Mouse (Mus musculus) gonadal fat pad, adult 2 months (tissue): Measurements from ENCODE around the gene Usf2. TPM values are rescaled to one million over a fixed set of nuclear protein-coding genes. Genes with fewer than 3 reads are reported as not detected.

Source experiments
- DNase-seq: peaks from one replicate; pipeline ENCODE4 v3.0.0-alpha.2; 2012; ENCODE audit warnings: low read depth
- polyA plus RNA-seq: library from polyadenylated mRNA; depleted of rRNA; stranded (reverse); fragments of >200 nt; gene quantifications from 2 replicates; pipeline ENCODE4 v1.2.3, GENCODE M21; 2012; rRNA removed

Usf2 gene
- polyA plus RNA-seq: 84.7 and 96.8 TPM in 2 replicates

DNA sequence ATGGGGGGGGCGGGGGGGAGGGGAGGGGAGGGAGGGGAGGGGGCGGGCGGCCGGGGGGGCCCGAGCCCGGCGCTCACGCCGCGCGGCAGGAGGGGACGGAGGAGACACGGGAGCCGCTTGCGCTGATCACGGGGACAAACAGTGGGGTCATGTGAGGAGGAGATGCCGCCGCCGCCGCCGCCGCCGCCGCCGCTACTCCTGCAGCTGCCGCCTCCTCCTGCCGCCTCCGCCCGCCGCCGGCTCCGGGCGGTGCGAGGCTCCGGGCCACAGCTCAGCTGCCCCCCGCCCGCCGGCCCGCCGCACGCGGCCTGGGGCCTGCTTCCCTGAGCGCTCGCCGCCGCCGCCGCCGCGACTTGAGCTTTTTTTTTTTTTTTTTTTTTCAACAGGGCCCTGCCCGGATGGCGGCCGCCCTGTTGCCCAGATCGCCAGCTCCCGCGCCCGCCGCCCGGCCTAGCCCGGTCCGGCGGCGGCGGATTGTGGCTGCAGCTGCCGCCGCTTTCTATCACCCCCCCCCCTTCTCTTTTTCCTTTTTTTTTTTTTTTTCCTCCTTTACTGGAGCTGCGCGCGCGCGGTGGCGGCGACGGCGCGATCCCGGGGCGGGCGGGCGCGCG is at the start of gene Usf2:
Usf2 (minus strand) TSS at position 48 of the 611 bp plus-strand sequence.
- DNase-seq: no peak

DNA sequence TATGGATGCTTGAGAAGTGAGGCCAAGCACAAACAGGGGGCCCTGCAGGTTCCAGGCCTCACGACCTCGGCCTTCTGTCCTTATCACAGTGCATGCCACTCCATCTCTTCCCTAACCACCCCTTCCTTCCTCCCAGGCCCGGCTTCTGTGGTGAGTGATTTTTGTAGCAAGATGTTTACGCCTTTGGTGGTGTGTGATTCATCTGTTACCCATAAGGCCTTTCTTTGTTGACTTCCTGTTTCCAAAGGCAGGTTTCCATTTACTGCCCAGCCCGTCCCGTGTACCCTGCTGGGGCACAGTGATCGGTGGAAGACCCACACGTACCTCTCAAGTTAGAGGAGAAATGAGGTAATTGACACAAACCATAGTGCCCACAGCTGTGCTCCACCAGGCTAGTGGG is 46.0 kb upstream of the Usf2 start:
- no peak for DNase-seq

DNA sequence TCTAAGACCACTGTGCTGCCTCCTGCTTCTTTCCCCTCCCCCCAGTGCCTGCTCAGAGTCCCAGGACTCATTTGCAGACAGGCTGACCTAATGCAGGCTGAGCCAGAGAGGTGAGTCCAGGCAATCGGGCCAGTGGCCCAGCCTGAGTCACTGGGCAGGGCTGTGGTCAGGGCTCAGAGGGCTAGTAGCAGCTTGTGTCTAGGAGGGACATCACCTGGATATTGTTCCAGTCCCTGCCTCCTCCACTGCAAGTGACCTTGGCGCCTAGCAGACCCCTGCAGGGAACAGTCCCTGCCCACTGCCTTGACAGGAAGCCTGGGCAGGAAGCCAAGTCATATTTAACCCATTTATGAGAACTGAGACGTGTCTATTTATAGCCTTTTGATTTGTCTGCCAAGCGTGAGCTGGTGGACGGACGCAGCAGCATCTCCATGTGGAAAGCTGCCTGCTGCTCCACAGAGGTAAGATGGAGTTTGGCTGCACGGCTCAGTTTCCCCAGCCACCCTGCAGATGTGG is 44.0 kb upstream of the Usf2 start:
- DNase-seq: no peak

DNA sequence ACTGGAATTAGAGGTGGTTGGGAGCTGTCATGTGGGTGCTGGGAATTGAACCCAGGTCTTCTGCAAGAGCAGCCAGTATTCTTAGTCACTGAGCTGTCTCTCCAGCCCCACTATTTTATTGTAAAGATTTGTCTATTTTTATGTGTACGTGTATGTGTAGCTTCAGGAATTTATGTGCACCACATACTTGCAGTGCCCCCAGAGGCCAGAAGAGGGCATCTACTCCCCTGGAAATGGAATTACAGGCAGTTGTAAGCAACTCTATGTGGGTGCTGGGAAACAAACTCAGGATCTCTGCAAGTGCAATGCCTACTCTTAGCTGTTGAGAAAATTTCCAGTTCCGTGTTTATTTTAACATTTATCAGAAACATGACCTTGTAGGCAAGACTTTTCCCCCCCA is 39.9 kb upstream of the Usf2 start:
- no peak for DNase-seq

DNA sequence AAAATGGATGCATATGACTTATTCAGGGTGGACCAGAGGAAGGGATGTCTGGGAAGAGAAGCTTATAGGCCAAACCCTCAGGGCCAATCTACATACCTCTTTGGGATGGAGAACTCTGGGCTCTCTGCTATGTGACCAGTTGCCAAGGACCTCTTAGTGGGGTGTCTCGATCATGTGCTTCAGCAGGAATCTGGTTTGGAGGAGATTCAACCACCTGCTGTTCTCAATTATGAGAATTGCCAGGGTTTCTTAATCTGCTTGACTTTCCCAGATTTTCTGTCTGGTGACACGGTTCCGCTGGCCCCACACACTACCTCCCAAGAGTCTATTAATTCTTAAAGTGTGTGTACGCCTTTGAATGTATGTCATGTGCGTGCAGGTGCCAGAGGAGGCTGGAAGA is 37.4 kb upstream of the Usf2 start:
- no peak for DNase-seq

DNA sequence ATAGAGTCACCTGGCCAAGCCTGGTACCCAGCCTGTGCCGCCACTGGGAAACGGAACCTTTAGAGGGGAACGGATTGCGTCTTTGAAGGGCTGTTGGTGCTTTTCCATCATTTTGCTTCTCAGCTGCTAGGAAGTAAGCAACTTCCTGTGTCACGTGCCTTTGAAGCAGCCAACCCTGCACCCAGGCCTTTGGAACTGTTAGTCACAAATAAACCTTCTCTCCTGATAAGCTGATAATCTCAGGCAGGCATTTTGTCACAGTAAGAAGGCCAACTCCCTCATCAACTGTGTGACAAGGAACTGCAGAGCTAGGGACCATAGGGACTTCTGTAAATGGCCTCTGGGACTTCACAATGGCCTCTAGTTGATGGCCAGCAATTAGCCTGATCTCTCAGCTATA is 35.5 kb upstream of the Usf2 start:
- no peak for DNase-seq

DNA sequence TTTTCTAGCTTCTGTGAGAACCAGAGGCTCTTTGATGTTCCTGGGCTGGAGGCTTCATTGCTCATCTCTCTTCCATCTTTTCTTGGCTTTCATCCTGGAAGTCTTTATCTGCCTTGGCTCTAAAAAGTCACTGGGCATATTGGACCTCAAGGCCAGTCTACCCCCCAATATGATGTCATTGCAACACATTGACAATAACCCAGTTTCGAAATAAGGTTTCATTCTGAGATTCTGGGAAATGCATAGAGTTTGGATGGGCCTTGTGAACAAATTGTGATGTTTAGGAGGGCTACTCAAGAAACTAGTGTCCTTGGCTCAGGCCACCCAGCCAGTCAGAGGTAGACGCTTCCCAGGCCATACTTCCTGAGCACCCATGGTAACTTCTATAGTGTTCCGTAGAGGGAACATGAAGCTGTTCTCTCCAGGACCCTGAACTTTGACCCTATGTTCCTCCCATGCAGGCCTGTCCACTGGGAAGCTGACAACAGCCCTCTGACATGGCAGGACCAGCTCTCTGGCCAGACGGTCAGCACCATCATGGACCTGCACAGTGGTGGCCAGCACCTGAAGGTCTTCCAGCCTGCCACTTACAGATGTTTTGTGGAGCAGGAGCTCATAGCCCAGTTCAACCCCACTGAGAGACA is 32.0 kb upstream of the Usf2 start:
- DNase-seq: no peak

DNA sequence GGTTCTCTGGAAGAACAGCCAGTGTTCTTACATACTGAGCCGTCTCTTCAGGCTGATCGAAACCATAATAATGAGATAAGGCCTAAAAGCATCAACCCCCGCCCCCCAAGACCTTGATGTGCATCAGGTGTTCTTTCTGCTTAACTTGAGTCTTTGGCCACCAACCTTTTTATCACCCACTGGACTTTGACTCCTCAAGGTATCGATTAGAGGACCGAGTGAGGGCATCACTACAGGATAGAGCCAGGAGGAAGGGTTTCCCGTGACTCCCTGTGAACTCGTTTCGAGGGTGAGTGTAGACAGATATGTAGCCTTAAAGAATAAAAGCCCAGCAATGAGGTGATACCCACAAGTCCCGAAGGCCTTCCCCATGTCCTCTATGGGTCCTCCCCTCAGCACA is 28.8 kb upstream of the Usf2 start:
- DNase-seq: no peak

DNA sequence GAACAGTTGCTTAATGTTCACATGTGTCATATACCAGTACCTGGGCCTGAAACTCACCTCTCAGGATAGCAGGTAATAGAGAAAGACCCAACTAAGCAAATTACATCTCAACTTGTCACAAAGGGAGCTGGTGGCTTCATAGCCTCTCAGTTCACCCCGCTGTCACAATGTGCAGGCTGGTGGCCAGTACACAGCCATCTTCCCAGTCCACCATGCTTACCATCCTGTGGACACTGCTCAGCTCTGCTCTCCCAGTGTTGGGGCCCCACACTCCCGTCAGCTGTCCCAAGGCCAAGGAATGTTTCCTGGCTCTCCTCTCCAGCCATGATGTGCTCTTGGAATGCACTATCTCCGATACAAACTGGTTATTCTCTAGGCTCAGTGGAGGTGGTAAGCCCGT is 25.1 kb upstream of the Usf2 start:
- DNase-seq: no peak

DNA sequence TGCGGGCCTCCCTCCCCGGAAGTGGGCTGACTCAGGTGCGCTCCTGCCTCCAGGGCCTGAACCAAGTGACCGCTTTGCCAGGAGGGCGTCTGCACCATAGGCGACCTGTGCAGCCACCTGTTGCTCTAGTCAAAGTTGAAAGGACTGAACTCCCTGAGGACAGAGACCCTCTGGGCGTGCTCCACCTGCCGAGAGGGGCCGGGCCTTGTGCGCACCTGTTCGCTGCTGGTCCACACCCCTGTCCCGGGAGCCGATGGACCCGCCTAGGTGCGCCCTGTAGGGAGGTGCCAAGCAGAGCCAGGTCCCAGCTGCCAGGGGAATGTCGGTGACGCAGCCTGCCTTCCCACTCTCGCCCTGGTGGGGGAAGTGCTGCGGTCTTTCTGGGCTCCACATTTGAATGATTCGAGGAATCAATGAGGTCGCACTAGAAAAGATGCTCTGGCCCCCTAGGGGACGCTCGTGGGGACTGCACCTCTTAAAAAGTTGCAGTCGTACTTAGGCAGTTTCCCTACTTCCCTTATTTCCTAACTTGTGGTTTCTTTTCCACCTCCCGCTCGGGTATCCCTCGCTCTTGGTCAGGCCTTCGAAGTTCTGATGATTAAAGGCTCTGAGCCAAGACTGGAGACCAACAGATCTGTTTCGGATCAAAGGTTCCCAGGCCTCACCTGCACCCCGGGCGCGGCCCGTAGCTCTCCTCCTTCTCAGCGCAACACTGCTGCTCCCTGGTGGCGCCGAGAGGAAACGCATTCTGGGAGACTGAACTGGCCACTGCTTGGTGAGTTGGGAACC is 17.1 kb upstream of the Usf2 start, which contains the start of gene Fam187b:
Fam187b (plus strand) TSS at position 290 of the 789 bp plus-strand sequence.
- peak; percentile 62 for DNase-seq

DNA sequence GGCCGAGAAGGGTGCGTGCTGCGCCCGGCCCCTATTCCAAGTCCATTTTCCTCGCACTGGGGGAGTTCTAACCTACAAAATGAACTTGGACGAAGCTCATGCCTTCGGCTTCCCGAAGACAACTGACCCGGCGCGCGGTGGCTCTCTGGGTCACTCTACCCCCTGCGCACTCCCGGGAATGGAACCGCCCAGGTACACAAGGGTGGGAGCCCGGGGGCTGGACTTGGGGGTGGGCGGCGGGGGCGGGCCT is 16.6 kb upstream of the Usf2 start, which contains the start of gene Lsr:
Lsr (minus strand) TSS at position 214 of the 250 bp plus-strand sequence.
- no peak for DNase-seq

DNA sequence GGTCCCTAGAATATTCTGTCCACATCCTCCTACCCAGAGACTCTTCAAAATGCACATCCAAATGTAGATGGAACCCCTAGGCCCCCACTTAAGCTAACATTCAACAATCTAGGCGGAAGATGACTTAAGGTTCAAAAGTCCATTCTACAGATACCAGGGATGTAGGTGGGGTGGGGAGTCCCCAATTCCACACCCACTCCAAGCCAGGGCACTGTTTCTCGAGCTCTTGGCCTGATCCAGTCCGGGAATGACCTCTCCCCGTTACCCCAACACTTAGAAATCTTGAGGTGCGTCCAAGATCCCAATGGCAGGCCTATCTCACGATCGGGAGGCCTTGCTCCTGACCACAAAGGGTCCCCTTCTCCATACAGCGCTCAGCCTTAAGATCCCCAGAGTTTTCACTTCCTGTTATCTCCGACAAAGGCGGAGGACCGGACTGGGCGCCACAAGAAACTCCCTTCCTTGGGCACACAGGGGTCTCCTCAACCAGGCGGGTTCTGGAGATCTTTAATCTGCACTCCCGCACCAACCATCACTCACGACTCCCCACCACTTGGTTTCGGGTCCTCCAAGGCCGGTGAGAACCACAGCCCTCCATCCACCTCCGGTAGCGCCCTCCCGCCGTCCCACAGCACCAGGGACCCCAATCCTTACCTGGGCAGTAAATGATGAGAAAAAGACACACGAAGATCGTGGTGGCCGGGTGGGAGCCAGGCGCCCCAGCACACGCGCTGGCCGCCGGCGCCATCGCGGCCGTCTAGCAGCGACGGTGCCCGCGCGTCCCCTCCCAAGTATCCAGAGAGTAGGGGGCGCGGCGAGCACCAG is 16.0 kb upstream of the Usf2 start:
- no peak for DNase-seq

DNA sequence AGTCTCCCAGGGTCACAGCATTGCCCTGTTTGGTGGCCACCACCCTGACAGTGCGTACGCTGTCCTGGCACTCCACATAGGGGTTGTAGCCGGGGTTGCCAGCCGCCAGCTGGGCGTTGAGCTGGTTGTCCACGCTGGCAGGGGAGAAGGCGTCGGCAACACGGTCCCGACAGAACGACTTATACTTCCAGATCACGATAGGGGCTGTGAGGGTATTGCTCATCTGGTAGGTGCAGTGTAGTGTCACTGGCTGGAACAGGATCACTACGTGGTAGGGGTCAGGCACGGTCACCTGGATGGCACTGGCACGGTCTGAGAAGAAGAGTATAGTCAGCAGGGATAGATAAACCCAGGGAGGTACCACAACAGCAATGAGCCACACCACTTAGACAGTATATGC is 15.3 kb upstream of the Usf2 start:
- DNase-seq: no peak

DNA sequence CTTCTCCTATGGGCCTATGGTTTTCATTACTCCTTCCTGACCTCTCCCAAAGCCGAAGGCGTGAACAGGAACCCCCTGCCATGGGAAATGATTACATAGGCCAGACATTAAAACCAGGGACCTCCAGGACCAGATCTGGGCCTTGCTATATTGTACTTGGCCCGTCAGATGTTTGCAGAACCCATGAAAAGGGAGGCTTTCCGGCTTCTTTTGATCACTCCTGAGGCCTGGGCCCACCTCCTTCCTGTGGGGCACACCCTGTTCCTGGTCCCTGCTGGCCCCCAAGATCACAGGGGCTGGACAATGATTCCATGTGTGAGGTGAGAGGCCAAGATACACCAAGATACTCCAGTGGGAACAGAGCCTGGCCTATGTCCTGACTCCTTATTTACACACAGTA is 12.6 kb upstream of the Usf2 start:
- DNase-seq: no peak

DNA sequence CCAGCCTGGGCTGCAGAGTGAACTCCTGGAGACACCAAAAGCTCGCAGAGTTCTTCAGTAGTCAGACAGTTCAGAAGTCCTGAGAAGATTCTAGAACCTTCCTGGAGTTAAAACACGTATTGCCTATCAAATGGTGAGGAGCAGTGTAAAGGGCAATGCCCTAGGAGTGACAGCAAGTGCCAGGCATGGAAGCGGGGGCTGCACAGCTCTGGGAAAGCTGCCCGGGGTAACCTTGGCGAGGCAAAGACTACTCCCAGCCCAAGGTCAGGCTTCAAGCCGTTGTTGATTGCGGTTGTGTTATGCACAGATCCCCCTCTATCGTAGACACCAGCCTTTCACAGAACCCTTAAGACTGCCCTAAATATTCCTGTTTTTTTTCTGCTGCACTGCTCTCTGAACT is 12.0 kb upstream of the Usf2 start:
- DNase-seq: no peak

DNA sequence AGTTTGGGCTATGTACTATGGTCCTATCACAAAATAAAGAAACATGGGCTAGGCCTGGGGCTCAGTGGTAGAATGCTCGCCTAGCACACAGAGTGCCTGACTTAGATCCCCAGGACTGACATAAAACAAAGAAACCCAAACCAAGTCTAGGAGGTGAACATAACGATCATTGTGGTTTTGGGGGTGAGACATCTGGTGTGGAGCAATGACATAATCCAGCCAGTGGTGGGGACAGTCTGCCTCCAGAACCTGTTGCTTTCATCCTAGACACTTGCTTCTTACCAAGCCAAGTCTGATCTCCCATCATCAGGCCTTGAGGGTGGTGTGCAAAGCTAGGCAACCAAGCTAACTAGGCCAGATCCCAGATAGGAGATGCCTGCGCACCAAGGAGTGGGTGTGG is 10.1 kb upstream of the Usf2 start:
- no peak for DNase-seq

DNA sequence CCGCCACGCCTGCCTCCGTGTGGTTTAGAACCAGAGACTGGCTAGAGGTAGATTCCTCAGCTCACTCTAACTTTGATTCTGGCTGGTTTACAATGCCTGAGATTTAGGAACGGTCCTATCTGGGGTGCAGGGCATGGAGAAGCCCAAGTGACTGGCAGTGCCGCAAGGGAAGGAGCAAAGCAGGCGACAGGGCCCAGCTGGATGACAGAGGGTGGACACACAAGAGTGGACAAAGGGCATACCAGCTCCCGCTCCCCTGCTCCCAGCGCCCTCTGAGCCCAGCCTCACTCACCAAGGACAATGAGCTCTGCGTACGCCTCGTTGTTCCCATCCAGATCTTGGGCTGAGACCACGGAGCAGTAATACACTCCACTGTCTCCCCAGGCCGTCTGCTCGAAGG is 9.1 kb upstream of the Usf2 start:
- DNase-seq: no peak

DNA sequence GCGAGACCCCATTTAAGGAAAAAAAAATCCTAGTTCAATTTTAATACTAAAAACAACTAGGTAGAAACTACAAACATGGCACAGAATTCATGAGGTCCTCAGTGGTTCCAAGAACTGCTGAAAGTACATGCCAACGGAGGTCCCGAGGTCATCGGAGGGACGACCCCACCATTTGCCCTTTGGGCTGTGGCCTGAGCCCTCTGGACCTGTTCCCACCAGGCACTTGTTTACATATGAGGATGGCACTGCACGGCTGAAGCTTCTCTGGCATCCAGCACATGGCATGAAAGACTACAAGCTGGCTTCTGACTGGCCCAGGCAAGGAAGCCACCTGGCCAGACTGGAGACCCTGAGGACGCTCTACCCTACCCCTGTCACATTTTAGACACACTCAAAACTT is 7.8 kb upstream of the Usf2 start:
- DNase-seq: no peak

DNA sequence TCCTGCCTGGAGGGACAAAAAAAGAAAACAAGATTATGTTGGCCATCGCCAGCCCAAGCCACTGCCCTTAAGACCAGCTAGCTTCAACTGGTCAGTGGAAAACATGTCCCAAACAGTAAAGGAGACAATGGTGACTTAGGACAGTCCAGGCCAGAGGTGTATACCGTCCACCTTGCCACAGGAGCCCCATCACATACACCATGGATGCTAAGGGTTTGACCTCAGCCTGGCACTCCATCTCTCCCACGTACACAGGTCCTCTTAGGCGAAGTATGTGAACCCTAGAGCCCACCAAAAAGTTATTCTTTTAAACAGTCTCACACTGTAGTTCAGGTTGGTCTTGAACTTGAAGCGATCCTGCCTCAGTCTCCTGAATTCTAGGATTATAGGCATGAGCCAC is 6.3 kb upstream of the Usf2 start:
- no peak for DNase-seq

DNA sequence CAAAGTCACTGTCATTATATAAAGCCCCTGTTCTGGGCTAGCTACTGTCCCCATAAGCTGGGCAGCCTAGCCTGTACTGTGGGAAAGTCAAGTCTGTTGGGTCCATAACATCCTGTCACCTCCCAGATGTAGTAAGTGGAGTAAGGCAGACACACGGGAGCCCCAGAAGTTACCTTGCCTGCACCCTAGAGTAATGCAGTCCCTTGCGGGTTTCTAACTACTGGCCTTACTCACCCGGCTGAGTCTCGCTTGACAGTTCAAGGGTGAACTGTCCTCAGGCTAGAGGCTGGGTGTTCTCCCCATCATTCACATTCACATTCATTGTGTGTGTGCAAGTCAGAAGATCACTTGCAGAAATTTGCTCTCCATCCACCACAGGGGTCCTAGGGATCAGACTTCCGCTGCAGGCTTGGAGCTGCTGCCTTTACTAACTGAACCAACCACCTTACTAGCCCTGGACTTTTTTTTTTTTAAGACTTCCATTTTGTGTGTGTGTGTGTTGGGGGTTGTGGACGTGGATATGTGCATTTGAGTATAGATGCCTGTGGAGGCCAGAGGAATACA is 3.3 kb upstream of the Usf2 start:
- DNase-seq: no peak

DNA sequence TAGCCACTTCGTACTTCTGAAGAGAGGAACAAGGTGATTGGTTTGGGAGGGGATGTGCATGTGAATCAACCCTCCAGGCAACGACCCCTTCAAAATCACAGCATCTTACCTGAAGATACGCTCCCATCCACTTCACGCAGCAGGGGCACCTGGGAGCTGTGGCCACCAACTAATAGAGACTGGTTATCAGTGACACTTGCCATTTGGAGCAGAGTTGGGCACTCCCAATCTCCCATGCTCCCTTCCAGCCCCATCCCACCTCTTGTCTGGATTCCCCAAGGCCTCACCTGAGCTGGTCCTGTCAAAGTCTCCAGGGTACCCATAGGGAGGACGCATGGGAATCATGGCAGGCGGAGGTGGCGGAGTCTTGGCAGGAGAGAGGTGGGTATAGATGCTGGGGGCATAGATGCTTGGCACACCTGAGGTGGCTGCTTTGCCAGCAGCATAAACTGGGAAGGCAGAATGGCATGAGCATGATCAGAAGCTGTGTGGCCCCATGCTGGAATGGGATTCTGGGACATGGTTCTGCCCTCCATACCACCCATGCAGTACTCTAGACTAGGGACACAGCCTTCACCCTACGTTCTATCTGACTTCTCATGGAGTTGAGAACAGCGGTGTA is 2.4 kb upstream of the Usf2 start:
- no peak for DNase-seq
